Mouse (Mus musculus) hindbrain, postnatal 0 days (tissue): ENCODE data around the gene Paox. TPM values are rescaled to one million over a fixed set of nuclear protein-coding genes. Genes with fewer than 3 reads are reported as not detected.

Experiments
- ATAC-seq: fragments of 200-750 bp; cut with Nextera tagmentation; 2 replicates; pipeline ENCODE4 v1.8.0; 2017; ENCODE audit warnings: mild to moderate bottlenecking, moderate TSS enrichment, moderate library complexity
- DNase-seq: peaks from one replicate; pipeline ENCODE4 v3.0.0-alpha.2; 2015; ENCODE audit warnings: low spot score
- H3K27ac ChIP-seq: fragments of 300-500 bp; sonication (generic); 2 replicates; pipeline ENCODE4 v1.5.1; 2014; ENCODE audit warnings: mild to moderate bottlenecking
- H3K27me3 ChIP-seq: fragments of 300-500 bp; sonication (generic); 2 replicates; pipeline ENCODE4 v1.6.1; 2014; ENCODE audit warnings: low read length, mixed read lengths; ENCODE audit not compliant: insufficient read depth
- H3K36me3 ChIP-seq: fragments of 300-500 bp; sonication (generic); 2 replicates; pipeline ENCODE4 v1.6.1; 2014; ENCODE audit warnings: low read length, mixed read lengths; ENCODE audit not compliant: insufficient read depth
- H3K4me1 ChIP-seq: fragments of 300-500 bp; sonication (generic); 2 replicates; pipeline ENCODE4 v1.6.1; 2014; ENCODE audit warnings: antibody characterized with exemption, low read length, mixed read lengths; ENCODE audit not compliant: insufficient read depth
- H3K4me2 ChIP-seq: fragments of 300-500 bp; sonication (generic); 2 replicates; pipeline ENCODE4 v1.6.1; 2014; ENCODE audit warnings: low read depth, mild to moderate bottlenecking, low read length, moderate library complexity, mixed read lengths
- H3K4me3 ChIP-seq: fragments of 300-500 bp; sonication (generic); 2 replicates; pipeline ENCODE4 v1.5.1; 2014; ENCODE audit warnings: low read length
- H3K9ac ChIP-seq: fragments of 300-500 bp; sonication (generic); replicated peaks from 2 replicates; pipeline ENCODE4 v1.6.1; 2014; ENCODE audit warnings: mild to moderate bottlenecking, low read length, moderate library complexity, mixed read lengths
- H3K9me3 ChIP-seq: fragments of 300-500 bp; sonication (generic); 2 replicates; pipeline ENCODE4 v1.6.1; 2016; ENCODE audit warnings: low read length, mixed read lengths
- CTCF ChIP-seq: IDR thresholded peaks from 2 replicates; pipeline ENCODE4 v1.5.1; 2016; ENCODE audit warnings: antibody characterized with exemption, control low read depth, low read depth
- WGBS: fragments of 180-500 bp; shearing (Covaris S2); extraction: QIAGEN DNeasy Blood & Tissue Kit; methylation state at CpG from one replicate; pipeline ENCODE4 v1.1.7; 2014; 5-methylcytosine and 5-hydroxymethylcytosine counted together
- polyA plus RNA-seq: library from polyadenylated mRNA; unstranded; fragments of >200 nt; fragmentation: Nextera tagmentation; extraction: Ambion mirVana; gene quantifications from 2 replicates; pipeline ENCODE4 v1.2.1, GENCODE M21; 2015
- total RNA-seq: library from RNA; depleted of rRNA; stranded (reverse); fragments of >200 nt; gene quantifications from 2 replicates; pipeline ENCODE4 v1.2.3, GENCODE M21; 2014

Paox gene
- total and polyA plus RNA-seq, 2 experiments from 2014 or later = 8.9 to 15.2 TPM

DNA sequence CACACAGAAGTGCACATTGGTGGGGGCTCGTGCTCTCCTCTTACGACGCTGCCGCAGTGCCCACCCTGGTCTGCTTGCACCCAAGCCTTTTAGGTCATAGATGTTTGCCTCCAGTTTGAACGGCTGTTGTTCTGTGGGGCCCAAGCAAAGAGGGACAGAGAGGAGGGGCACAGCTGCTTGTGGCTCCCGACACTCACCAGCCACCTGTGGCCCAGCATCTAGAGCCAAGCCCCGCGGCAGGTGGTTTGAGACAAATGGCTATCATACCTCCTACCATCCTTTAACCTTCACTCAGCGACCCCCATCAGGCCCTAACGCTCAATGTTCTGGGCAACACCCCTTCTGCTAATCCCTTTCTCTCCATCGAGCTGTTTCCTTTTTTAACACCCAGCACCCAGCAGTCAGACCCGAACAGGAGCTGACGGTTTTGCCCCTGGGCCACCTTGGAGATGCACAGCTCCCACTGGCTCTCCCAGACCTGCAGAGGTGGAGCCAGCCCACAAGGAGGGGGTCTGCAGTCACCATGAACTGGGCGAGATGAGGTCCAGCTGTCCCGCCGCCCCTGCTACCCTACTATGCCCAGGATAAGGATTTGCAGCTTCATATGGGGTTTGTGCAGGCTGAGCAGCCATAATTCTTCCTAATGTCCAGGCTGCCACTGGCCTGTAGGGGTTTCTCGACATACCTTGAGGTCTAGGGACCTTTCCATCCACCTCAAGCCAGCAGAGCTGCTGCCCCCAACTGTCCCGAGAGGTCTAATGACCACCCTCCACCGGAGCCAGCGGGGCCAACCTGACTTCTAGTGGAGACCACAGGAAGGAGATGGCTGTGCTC lies 34.0 kb upstream of the Paox start:
- Histone ChIP-seq H3K27me3 (no peaks in the 10 kb centered on the region), H3K9me3 (no peaks in the 10 kb centered on the region), H3K27ac (peak overlapping the region; percentile 92), H3K36me3 (no peaks in the 10 kb centered on the region), H3K4me3 (peak overlapping the region; percentile 46), H3K4me1 (no peaks in the 10 kb centered on the region), H3K4me2 (peak overlapping the region; percentile 63), H3K9ac (peak overlapping the region; percentile 62)
- ATAC-seq (peak; percentile 62), DNase-seq (peak; percentile 65)
- TF ChIP-seq CTCF = no peak
- 11% methylated on average over 20 of the region's 20 CpGs for WGBS

DNA sequence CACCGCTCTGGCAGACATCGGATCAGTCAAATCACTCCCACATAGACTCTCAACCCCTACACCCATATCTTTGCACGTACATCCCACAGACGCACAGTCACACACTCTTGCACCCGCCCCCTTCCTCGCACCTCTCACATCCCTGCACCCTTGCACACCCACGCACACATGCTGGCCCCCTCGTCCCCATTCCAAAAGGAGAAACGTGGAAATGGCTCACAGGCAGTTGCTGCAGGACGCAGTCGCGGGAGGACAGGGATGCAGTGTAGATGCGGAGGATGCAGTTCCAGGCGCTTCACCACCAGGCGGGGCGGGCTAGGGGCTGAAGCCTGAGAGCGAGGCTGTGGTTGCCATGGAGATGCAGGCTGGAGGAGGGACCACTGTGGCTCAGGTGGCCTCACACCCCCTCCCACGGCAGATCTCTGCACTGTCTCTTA lies 33.3 kb upstream of the Paox start, which contains the start of gene Caly:
Gene Caly, minus strand, starts transcription at position 307 of the 437 bp plus-strand sequence.
- no peaks in the 10 kb centered on the region for H3K36me3 ChIP-seq
- ATAC-seq = peak; percentile 91
- H3K27me3 ChIP-seq = no peaks in the 10 kb centered on the region
- TF ChIP-seq CTCF = peak; percentile 94
- peak within 1 kb of the TSS; percentile 46 for H3K4me3 ChIP-seq
- H3K4me1 ChIP-seq = no peaks in the 10 kb centered on the region
- 2% methylated on average over 18 of the region's 18 CpGs for WGBS
- DNase-seq = peak; percentile 95
- peak within 1 kb of the TSS; percentile 62 for H3K9ac ChIP-seq
- peak within 1 kb of the TSS; percentile 63 for H3K4me2 ChIP-seq
- no peaks in the 10 kb centered on the region for H3K9me3 ChIP-seq
- H3K27ac ChIP-seq = peak within 1 kb of the TSS; percentile 92

DNA sequence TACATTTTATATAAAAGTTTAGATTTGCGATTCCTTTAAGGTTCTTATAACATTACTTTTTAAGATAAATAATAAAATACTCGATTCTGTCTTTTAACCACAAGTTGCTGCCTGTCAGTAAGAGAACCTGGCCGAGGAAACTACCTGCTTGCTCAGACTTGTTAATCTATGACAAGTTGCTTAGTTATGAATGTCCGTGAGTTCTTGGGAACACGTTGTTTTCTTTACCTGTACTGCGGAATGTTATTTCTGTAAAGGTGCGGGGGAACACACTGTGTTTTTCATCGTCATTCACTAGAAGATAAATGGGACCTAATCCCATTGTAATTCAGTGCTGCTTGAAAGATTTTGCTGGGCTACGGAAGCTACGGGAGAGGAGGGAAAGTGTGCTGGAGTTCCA lies 25.0 kb upstream of the Paox start:
- TF ChIP-seq CTCF = no peak

DNA sequence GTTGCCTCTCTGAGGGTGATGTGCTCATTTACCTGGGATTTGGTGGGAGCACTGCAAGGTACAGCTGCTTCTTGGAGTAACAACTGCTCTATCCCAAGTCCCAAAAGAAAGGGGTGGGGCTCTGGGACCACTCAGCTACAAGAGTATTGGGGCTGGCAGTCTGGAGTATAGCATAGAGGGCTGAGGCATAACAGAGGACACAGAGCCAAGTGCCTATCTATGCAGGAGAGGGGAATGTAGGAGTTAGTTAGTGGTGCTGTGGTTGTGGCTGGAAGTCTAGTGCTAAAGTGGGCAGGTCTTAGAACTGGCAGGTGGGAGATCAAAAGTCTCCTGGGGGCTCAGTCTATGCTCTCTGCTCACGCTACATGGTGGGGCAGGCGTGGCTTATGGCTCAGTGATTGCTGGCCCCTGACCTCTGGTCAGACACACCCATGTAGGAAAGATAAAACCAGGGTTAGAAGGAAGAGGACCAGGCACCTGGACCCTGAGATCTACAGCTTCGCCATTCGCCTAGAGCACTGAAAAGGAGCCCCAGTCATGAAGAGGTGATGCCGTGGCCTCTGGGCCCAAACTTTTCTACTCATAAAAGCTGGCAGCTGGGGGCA lies 22.6 kb upstream of the Paox start, which contains the start of gene Prap1:
Gene Prap1, plus strand, starts transcription at position 472 of the 605 bp plus-strand sequence.
- 72% methylated on average over 5 of the region's 5 CpGs for WGBS
- Histone ChIP-seq H3K4me2 (no peak within 1 kb of the TSS), H3K9me3 (no peaks in the 10 kb centered on the region), H3K36me3 (no peaks in the 10 kb centered on the region), H3K4me3 (no peak within 1 kb of the TSS), H3K4me1 (no peaks in the 10 kb centered on the region), H3K27me3 (no peaks in the 10 kb centered on the region), H3K9ac (no peak within 1 kb of the TSS), H3K27ac (no peak within 1 kb of the TSS)
- no peak for DNase-seq
- no peak for ATAC-seq
- no peak for TF ChIP-seq CTCF

More for the DNA sequence above, 25.0 kb upstream of the Paox start:
- Histone ChIP-seq H3K4me1 (no peaks in the 10 kb centered on the region), H3K27me3 (no peaks in the 10 kb centered on the region), H3K4me3 (no peak overlapping the region), H3K9me3 (no peaks in the 10 kb centered on the region), H3K36me3 (no peaks in the 10 kb centered on the region), H3K9ac (no peak overlapping the region), H3K4me2 (no peak overlapping the region), H3K27ac (no peak overlapping the region)
- DNase-seq (no peak), ATAC-seq (no peak)
- 78% methylated on average over 10 of the region's 10 CpGs for WGBS

DNA sequence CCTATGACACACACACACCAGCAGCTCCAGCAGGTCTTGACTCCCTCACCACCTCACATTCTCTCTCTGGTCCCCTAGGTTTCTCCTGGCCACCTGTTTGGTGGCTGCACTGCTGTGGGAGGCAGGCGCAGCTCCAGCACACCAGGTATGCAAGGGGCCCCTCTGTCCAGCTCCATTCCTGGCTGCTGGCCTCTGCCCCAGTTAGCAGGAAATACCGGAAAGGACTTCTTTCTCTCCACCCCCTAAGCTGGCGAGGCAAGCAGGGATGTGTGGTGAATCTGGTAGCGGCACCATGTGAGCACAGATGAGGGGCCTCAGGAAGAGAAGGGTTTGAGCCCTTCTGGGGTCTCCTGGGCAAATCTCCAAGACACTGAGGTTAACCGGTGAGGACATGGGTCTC lies 20.6 kb upstream of the Paox start:
- no peak overlapping the region for H3K4me2 ChIP-seq
- no peaks in the 10 kb centered on the region for H3K4me1 ChIP-seq
- no peak for TF ChIP-seq CTCF
- DNase-seq (no peak), ATAC-seq (no peak)
- H3K27ac ChIP-seq = no peak overlapping the region
- H3K27me3 ChIP-seq = no peaks in the 10 kb centered on the region
- H3K9me3 ChIP-seq = no peaks in the 10 kb centered on the region
- H3K4me3 ChIP-seq = no peak overlapping the region
- H3K9ac ChIP-seq = no peak overlapping the region
- 65% methylated on average over 5 of the region's 5 CpGs for WGBS
- no peaks in the 10 kb centered on the region for H3K36me3 ChIP-seq

DNA sequence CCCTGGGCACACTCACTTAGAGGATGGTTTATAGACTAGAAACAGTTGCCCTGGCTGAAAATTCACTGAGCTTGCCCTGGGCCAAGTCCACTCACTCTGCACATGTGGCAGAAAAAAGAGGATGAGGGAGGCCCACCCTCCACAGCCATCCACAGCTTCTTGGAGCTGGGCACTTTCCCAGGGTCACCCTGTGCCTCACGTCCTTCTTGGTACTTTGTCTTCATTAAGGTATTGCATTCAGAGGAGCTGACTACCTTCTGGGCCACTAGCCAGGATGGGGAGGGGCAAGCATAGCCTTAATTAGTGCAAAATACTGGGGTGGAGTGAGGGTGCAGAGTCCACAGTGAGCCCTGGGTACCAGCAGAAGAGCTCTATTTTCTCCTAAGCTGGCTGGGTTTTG lies 20.0 kb upstream of the Paox start:
- no peak for TF ChIP-seq CTCF
- Histone ChIP-seq H3K9me3 (no peaks in the 10 kb centered on the region), H3K4me1 (no peaks in the 10 kb centered on the region), H3K4me3 (no peak overlapping the region), H3K9ac (no peak overlapping the region), H3K27ac (no peak overlapping the region), H3K4me2 (no peak overlapping the region), H3K36me3 (no peaks in the 10 kb centered on the region), H3K27me3 (no peaks in the 10 kb centered on the region)
- ATAC-seq = no peak
- WGBS = 46% methylated on average over 1 of the region's 1 CpGs
- DNase-seq = no peak
